In the genomic region with DNA sequence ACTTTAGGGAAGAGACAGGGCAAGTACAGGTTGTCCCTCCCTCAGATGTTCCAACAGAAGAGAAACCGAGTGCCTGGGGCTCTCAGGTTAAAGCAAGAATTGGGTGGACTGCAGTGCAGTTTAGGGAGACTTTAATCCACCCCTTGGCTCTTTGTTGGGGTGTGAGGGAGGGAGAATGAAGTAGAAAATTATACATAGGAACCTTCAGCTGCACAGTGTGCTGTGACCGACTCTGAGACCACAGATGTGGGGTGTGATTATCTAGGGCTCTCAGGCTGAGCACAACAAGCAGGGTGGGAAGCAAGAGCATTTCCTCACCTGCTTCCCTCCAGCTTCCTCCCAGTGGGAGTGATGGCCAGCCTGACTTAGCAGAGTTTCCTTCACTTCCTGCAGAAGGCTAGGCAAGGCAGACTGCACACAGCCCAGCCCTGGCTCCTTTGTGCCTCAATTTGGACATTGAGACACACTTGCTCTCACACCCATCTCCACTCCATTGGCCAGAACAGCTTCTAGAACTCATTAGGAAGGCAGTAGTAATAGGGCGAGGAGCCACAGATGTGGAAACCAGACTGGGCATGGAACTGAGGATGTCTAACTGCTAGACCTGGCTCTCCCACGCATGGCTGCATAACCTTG, we compare ENCODE assay signal across 9 mouse cellular contexts. TPM values are rescaled to one million over a fixed set of nuclear protein-coding genes. Genes with fewer than 3 reads are reported as not detected.
A peak's percentile ranks its signal among the peaks of the same experiment; 100 is the strongest.
DNase-seq lines count a peak whose midpoint lies in the region; ATAC-seq and TF ChIP-seq lines count a peak whose summit lies in the region.
"Had no signal": no experiment of that assay in that cellular context is flagged by ENCODE, and none has a peak within 500 bp of the region (broad histone marks: within the 10 kb centered on the region; RNA-seq: fewer than 3 reads in every experiment).

No protein-coding gene starts in this region.

- DNase-seq in left cerebral cortex, adult 2 months (ENCODE audit: extremely low spot score in 1 of 2, low spot score in 2 of 2): no peak
- DNase-seq in left cerebral cortex, postnatal 25 days (ENCODE audit: low spot score in 2 of 2): no peak
- peak; percentile 14 for DNase-seq in naive thymus-derived CD4-positive, alpha-beta T cell, adult 2 months (ENCODE audit: low read depth)
- no peak for DNase-seq in cerebellum, postnatal 4 days (ENCODE audit: low spot score in 2 of 2)
- DNase-seq in cerebellum, adult 11-12 months: no peak
- DNase-seq in left cerebral cortex, postnatal 14 days (ENCODE audit: low spot score in 2 of 2): no peak

- no peak overlapping the region for H3K9ac ChIP-seq in forebrain, embryonic 15.5 days (replicated peaks)
- H3K9ac ChIP-seq in kidney, embryonic 14.5 days (ENCODE audit: low read depth, low read length): no peak overlapping the region

- TF ChIP-seq CTCF in left cerebral cortex, adult 2 months (IDR thresholded peaks at IDR 0.05): no peak

- no peaks in the 10 kb centered on the region for H3K36me3 ChIP-seq in forebrain, embryonic 15.5 days
- no peaks in the 10 kb centered on the region for H3K36me3 ChIP-seq in kidney, embryonic 14.5 days (ENCODE audit: control insufficient read depth, insufficient read depth, low read length)

- peaks cover 27% of the 10 kb centered on the region for H3K4me1 ChIP-seq in forebrain, embryonic 15.5 days
- H3K4me1 ChIP-seq in kidney, embryonic 14.5 days (ENCODE audit: control insufficient read depth, insufficient read depth, low read length): peaks cover 26% of the 10 kb centered on the region

- H3K4me2 ChIP-seq in forebrain, embryonic 15.5 days (replicated peaks): no peak overlapping the region
- H3K4me2 ChIP-seq in kidney, embryonic 14.5 days (replicated peaks; ENCODE audit: low read depth, low read length): no peak overlapping the region

- 82% methylated on average over 4 of the region's 4 CpGs for WGBS in forebrain, embryonic 15.5 days
- 63% methylated on average over 4 of the region's 4 CpGs for WGBS in kidney, embryonic 14.5 days

- H3K27me3 ChIP-seq in forebrain, embryonic 15.5 days: no peaks in the 10 kb centered on the region
- no peaks in the 10 kb centered on the region for H3K27me3 ChIP-seq in kidney, embryonic 14.5 days (ENCODE audit: control insufficient read depth, insufficient read depth, low read length)
- H3K27me3 ChIP-seq: Patski had no signal

- no peak for ATAC-seq in forebrain, embryonic 15.5 days (replicated peaks)
- no peak for ATAC-seq in kidney, embryonic 14.5 days (ENCODE audit: low FRiP score, low TSS enrichment)
- ATAC-seq: Patski had no signal

- no peak overlapping the region for H3K4me3 ChIP-seq in left cerebral cortex, adult 2 months
- no peak overlapping the region for H3K4me3 ChIP-seq in forebrain, embryonic 15.5 days
- H3K4me3 ChIP-seq in kidney, embryonic 14.5 days (ENCODE audit: low read length): no peak overlapping the region

- no peaks in the 10 kb centered on the region for H3K9me3 ChIP-seq in forebrain, embryonic 15.5 days
- H3K9me3 ChIP-seq in kidney, embryonic 14.5 days (ENCODE audit: control insufficient read depth, low read length): no peaks in the 10 kb centered on the region

- H3K27ac ChIP-seq in left cerebral cortex, adult 2 months: peak overlapping the region; percentile 50; the same call in 1 of the 2 replicates
- H3K27ac ChIP-seq in forebrain, embryonic 15.5 days (replicated peaks): peak overlapping the region; percentile 89
- peak overlapping the region; percentile 74 for H3K27ac ChIP-seq in kidney, embryonic 14.5 days (ENCODE audit: low read depth, low read length)

- intact Hi-C loops in left cerebral cortex, adult 2 months (cut with DNase I): no loop called here
- intact Hi-C loops in left cerebral cortex, postnatal 25 days (cut with DNase I): no loop called here
- intact Hi-C loops in left cerebral cortex, postnatal 14 days (cut with DNase I): no loop called here

RNA-seq across cellular contexts. Expression of a gene that starts 25.7 kb away (rescaled TPM):
- total RNA-seq in left cerebral cortex, adult 2 months (2021): 10 to 100 TPM; 19.4 to 22.0 TPM
- total RNA-seq in left cerebral cortex, postnatal 25 days (2021): 10 to 100 TPM; 21.8 to 22.9 TPM
- 5.4 and 6.8 TPM in 2 replicates for polyA plus RNA-seq in forebrain, embryonic 15.5 days (2015; fragmentation: Nextera tagmentation; extraction: Ambion mirVana)
- 16.3 and 18.1 TPM in 2 replicates for polyA plus RNA-seq in kidney, embryonic 14.5 days (2014; fragmentation: Nextera tagmentation; extraction: Ambion mirVana)
- total RNA-seq in left cerebral cortex, postnatal 14 days (2021): 10 to 100 TPM; 16.3 to 17.8 TPM

RNA-seq across cellular contexts. Expression of a gene that starts 30.7 kb away (rescaled TPM):
- total RNA-seq in left cerebral cortex, adult 2 months (2021): 1 to 10 TPM in 1 of 2 experiments, under 1 TPM in 1; 0.54 to 1.9 TPM
- under 1 TPM; 0.55 to 0.80 TPM for total RNA-seq in left cerebral cortex, postnatal 25 days (2021)
- polyA plus RNA-seq in forebrain, embryonic 15.5 days (2015; fragmentation: Nextera tagmentation; extraction: Ambion mirVana): 0.38 and 1.2 TPM in 2 replicates
- 0.44 and 0.79 TPM in 2 replicates for polyA plus RNA-seq in kidney, embryonic 14.5 days (2014; fragmentation: Nextera tagmentation; extraction: Ambion mirVana)
- 1 to 10 TPM in 1 of 2 experiments, under 1 TPM in 1; 0.75 to 1.9 TPM for total RNA-seq in left cerebral cortex, postnatal 14 days (2021)

RNA-seq across cellular contexts. Expression of a gene that starts 43.8 kb away (rescaled TPM):
- 1 to 10 TPM; 5.0 to 5.4 TPM for total RNA-seq in left cerebral cortex, adult 2 months (2021)
- total RNA-seq in left cerebral cortex, postnatal 25 days (2021): 1 to 10 TPM; 3.3 to 4.1 TPM
- 1.9 and 3.2 TPM in 2 replicates for polyA plus RNA-seq in forebrain, embryonic 15.5 days (2015; fragmentation: Nextera tagmentation; extraction: Ambion mirVana)
- polyA plus RNA-seq in kidney, embryonic 14.5 days (2014; fragmentation: Nextera tagmentation; extraction: Ambion mirVana): 2.0 and 5.2 TPM in 2 replicates
- 1 to 10 TPM; 3.4 to 4.3 TPM for total RNA-seq in left cerebral cortex, postnatal 14 days (2021)

RNA-seq across cellular contexts. Expression of a gene that starts 46.4 kb away (rescaled TPM):
- 100 to 1,000 TPM; 155 to 164 TPM for total RNA-seq in left cerebral cortex, adult 2 months (2021)
- total RNA-seq in left cerebral cortex, postnatal 25 days (2021): 100 to 1,000 TPM; 151 to 152 TPM
- polyA plus RNA-seq in forebrain, embryonic 15.5 days (2015; fragmentation: Nextera tagmentation; extraction: Ambion mirVana): 99.2 and 104 TPM in 2 replicates
- 126 and 154 TPM in 2 replicates for polyA plus RNA-seq in kidney, embryonic 14.5 days (2014; fragmentation: Nextera tagmentation; extraction: Ambion mirVana)
- total RNA-seq in left cerebral cortex, postnatal 14 days (2021): 100 to 1,000 TPM; 118 to 134 TPM

RNA-seq across cellular contexts. Expression of a gene that starts 46.6 kb away (rescaled TPM):
- 100 to 1,000 TPM; 140 to 143 TPM for total RNA-seq in left cerebral cortex, adult 2 months (2021)
- 100 to 1,000 TPM; 137 to 139 TPM for total RNA-seq in left cerebral cortex, postnatal 25 days (2021)
- 211 and 214 TPM in 2 replicates for polyA plus RNA-seq in forebrain, embryonic 15.5 days (2015; fragmentation: Nextera tagmentation; extraction: Ambion mirVana)
- 249 and 258 TPM in 2 replicates for polyA plus RNA-seq in kidney, embryonic 14.5 days (2014; fragmentation: Nextera tagmentation; extraction: Ambion mirVana)
- 100 to 1,000 TPM; 135 to 137 TPM for total RNA-seq in left cerebral cortex, postnatal 14 days (2021)
